Mouse (Mus musculus) heart, embryonic 15.5 days (tissue): Measurements from ENCODE around the gene Mboat2. TPM values are rescaled to one million over a fixed set of nuclear protein-coding genes. Genes with fewer than 3 reads are reported as not detected.

Source experiments
- ATAC-seq: fragments of 200-750 bp; cut with Nextera tagmentation; replicated peaks from 2 replicates; pipeline ENCODE4 v1.8.0; 2017; ENCODE audit warnings: low read depth, moderate TSS enrichment; ENCODE audit not compliant: insufficient number of reproducible peaks, insufficient read depth, low FRiP score
- H3K27ac ChIP-seq: fragments of 300-500 bp; sonication (generic); 2 replicates; pipeline ENCODE4 v1.5.1; 2015; ENCODE audit warnings: mild to moderate bottlenecking, inconsistent platforms
- H3K27me3 ChIP-seq: fragments of 300-500 bp; sonication (generic); 2 replicates; pipeline ENCODE4 v1.6.1; 2015; ENCODE audit warnings: inconsistent platforms
- H3K36me3 ChIP-seq: fragments of 300-500 bp; sonication (generic); 2 replicates; pipeline ENCODE4 v1.6.1; 2015; ENCODE audit warnings: mild to moderate bottlenecking, inconsistent platforms
- H3K4me1 ChIP-seq: fragments of 300-500 bp; sonication (generic); replicated peaks from 2 replicates; pipeline ENCODE4 v1.6.1; 2015; ENCODE audit warnings: inconsistent platforms
- H3K4me2 ChIP-seq: fragments of 300-500 bp; sonication (generic); 2 replicates; pipeline ENCODE4 v1.6.1; 2015; ENCODE audit warnings: inconsistent platforms, mild to moderate bottlenecking, moderate library complexity
- H3K4me3 ChIP-seq: fragments of 300-500 bp; sonication (generic); 2 replicates; pipeline ENCODE4 v1.5.1; 2015; ENCODE audit warnings: mild to moderate bottlenecking, inconsistent platforms
- H3K9ac ChIP-seq: fragments of 300-500 bp; sonication (generic); 2 replicates; pipeline ENCODE4 v1.6.1; 2015; ENCODE audit warnings: mild to moderate bottlenecking, inconsistent platforms
- H3K9me3 ChIP-seq: fragments of 300-500 bp; sonication (generic); replicated peaks from 2 replicates; pipeline ENCODE4 v1.6.1; 2016; ENCODE audit warnings: inconsistent platforms
- WGBS: fragments of 180-500 bp; shearing (Covaris S2); methylation state at CpG from one replicate; pipeline ENCODE4 v1.1.7; 2015; ENCODE audit warnings: mixed read lengths; 5-methylcytosine and 5-hydroxymethylcytosine counted together
- polyA plus RNA-seq: library from polyadenylated mRNA; unstranded; fragments of >200 nt; fragmentation: Nextera tagmentation; extraction: Ambion mirVana; gene quantifications from 2 replicates; pipeline ENCODE4 v1.2.1, GENCODE M21; 2015

Mboat2 gene
- polyA plus RNA-seq, 1 experiment from 2014 or later, result 29.0 TPM

- Histone ChIP-seq H3K9me3 (no peaks in the 10 kb centered on the region), H3K4me3 (no peak overlapping the region), H3K27me3 (no peaks in the 10 kb centered on the region), H3K36me3 (peaks cover 6% of the 10 kb centered on the region; the same call in 1 of the 2 replicates), H3K4me1 (peaks cover 8% of the 10 kb centered on the region), H3K4me2 (no peak overlapping the region), H3K27ac (no peak overlapping the region), H3K9ac (no peak overlapping the region)
- WGBS, result 97% methylated on average over 5 of the region's 5 CpGs
- ATAC-seq, result no peak
Observed at GRCm38 (mm10) chr12:24902736-24903135, 72.1 kb downstream of the Mboat2 start.

DNA sequence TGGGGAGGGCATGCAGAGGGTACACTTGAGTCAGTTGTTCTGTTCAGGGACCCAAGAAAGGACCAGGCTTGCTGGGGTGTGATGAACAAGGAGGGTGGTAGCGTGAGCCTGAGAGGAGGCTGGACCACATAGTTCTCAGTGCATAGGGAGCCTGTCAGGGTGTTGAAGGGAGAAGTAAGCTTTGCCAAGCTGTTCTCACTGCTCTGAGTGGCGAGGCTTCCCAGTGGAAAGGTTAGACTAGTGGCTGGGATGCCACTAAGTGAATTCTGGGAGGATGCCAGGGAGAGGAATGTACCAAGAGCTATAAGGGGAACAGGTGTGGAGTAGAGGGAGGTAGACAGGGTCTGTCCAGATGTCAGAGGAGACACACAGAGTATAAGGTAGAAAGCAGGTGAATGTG, 77.2 kb downstream of the Mboat2 start:
- H3K36me3 ChIP-seq, result no peaks in the 10 kb centered on the region
- peaks cover 34% of the 10 kb centered on the region for H3K4me1 ChIP-seq
- H3K27me3 ChIP-seq, result no peaks in the 10 kb centered on the region
- H3K9ac ChIP-seq, result no peak overlapping the region
- peak; percentile 67; the same call in 1 of the 2 replicates for ATAC-seq
- 58% methylated on average over 2 of the region's 2 CpGs for WGBS
- no peaks in the 10 kb centered on the region for H3K9me3 ChIP-seq
- no peak overlapping the region for H3K4me2 ChIP-seq
- H3K27ac ChIP-seq, result no peak overlapping the region
- no peak overlapping the region for H3K4me3 ChIP-seq

DNA sequence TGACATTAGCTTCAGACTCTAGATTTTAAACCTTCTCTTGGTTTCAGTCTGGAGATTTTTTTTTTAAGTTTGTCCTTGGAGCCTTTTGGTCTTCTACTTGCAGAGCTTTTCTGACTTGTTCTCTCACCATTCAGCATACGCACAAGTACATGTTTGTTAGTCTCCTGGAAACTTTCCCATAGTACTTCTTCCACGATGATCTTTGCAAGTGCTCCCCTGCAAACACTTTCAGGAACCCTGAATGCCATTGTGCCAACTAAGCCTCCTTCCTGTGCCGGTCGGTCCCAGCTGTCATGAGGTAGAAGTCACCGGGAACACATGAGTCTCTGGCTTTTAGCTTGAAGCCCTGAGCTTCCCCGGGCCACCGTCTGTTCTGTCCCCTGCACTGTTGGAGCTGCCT, 79.0 kb downstream of the Mboat2 start:
- Histone ChIP-seq H3K9me3 (no peaks in the 10 kb centered on the region), H3K4me3 (no peak overlapping the region), H3K4me2 (no peak overlapping the region), H3K4me1 (peaks cover 39% of the 10 kb centered on the region), H3K27me3 (no peaks in the 10 kb centered on the region), H3K27ac (peak overlapping the region; percentile 60), H3K36me3 (no peaks in the 10 kb centered on the region), H3K9ac (no peak overlapping the region)
- 49% methylated on average over 7 of the region's 7 CpGs for WGBS
- ATAC-seq, result no peak

DNA sequence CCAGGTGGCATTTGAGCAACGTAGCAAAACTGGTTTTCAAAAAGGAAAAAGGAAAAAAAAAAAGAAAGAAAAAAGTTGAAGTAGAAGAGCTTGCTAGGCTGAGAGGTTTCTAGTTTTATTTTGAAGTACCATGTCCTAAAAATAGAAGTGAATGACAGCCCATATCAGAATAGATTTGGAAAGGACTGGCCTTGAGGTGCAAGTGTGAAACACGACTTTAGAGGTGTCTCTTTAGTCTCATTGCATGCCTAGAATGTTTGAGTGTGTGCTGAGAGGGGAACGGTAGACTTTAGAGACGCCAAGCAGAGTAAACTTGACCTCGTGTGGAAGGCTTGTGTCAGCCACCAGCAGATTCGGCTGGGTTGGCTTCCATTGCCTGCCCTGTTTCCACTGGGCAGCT, 81.5 kb downstream of the Mboat2 start:
- ATAC-seq, result no peak; the same call in 1 of the 2 replicates
- 0 out of 2 replicates have a peak overlapping the region, but pooled peaks have one; percentile 14 for H3K9ac ChIP-seq
- H3K36me3 ChIP-seq, result no peaks in the 10 kb centered on the region
- H3K4me3 ChIP-seq, result no peak overlapping the region
- H3K4me1 ChIP-seq, result peaks cover 37% of the 10 kb centered on the region
- WGBS, result 27% methylated on average over 6 of the region's 6 CpGs
- H3K27me3 ChIP-seq, result no peaks in the 10 kb centered on the region
- H3K27ac ChIP-seq, result peak overlapping the region; percentile 90
- no peaks in the 10 kb centered on the region for H3K9me3 ChIP-seq
- H3K4me2 ChIP-seq, result peak overlapping the region; percentile 34

- Histone ChIP-seq H3K4me3 (no peak overlapping the region), H3K4me1 (peaks cover 34% of the 10 kb centered on the region), H3K27me3 (no peaks in the 10 kb centered on the region), H3K9ac (no peak overlapping the region), H3K36me3 (no peaks in the 10 kb centered on the region; the same call in 1 of the 2 replicates), H3K9me3 (no peaks in the 10 kb centered on the region), H3K4me2 (peak overlapping the region; percentile 34; the same call in 1 of the 2 replicates), H3K27ac (peak overlapping the region; percentile 90)
- WGBS, result 92% methylated on average over 1 of the region's 1 CpGs
- no peak for ATAC-seq
Observed at GRCm38 (mm10) chr12:24912876-24913275, 82.2 kb downstream of the Mboat2 start.

DNA sequence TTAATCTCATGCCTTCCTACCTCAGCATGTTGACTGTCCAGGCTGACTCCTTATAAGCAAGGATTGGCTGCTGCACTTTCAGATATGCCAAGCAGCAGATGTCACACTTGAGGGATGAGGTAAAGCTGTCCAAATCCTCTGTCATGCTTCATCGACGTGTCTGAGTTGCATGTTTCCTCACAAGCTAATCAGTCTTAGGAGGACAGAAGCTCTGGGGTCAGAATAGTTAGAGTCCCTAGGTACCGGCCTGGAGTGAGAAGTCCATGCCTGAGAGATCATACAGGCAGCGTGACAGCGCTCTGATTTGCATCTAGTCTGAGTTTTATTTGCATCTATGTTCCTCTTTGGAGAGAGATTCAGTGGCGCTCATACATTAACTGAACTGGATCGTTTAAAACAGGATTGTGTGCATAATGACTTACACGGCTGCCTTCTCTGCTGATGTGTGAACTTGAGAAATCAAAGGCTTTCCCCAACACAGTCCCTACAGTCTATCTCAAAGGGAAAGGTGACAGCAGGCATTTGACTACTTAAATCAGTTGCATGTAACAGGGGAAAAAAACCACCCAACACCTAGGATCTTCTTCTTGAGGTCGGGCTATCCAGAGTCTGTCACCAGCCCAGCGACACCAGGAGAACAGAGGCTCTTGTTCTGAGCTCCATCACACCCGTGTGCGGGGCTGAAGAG, 88.0 kb downstream of the Mboat2 start:
- ATAC-seq, result no peak
- peaks cover 4% of the 10 kb centered on the region for H3K4me1 ChIP-seq
- no peaks in the 10 kb centered on the region for H3K27me3 ChIP-seq
- no peak overlapping the region for H3K4me2 ChIP-seq
- H3K9me3 ChIP-seq, result no peaks in the 10 kb centered on the region
- no peak overlapping the region for H3K9ac ChIP-seq
- no peak overlapping the region for H3K27ac ChIP-seq
- no peaks in the 10 kb centered on the region; the same call in 1 of the 2 replicates for H3K36me3 ChIP-seq
- no peak overlapping the region for H3K4me3 ChIP-seq
- 71% methylated on average over 12 of the region's 12 CpGs for WGBS

DNA sequence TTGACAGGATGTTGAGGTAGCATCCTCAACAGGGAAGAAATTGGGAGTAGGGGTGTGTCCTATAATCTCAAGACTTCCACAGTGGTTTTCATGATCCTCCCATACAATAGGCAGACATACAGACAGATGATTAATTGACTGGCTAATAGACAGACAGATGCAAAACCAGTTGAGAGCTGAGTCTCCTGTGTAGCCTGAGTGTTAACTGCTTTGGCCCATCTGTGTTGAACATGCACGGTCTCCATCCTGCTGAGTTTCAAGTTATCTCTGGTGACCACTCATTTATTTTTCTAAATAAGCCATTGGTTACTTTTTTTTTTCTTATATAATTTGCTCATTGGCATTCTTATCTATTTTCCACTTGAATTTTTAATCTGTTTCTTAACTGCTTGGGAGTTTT, 90.2 kb downstream of the Mboat2 start:
- H3K4me3 ChIP-seq, result no peak overlapping the region
- WGBS, result 88% methylated on average over 1 of the region's 1 CpGs
- no peaks in the 10 kb centered on the region; the same call in 1 of the 2 replicates for H3K36me3 ChIP-seq
- no peak overlapping the region for H3K27ac ChIP-seq
- no peak overlapping the region for H3K9ac ChIP-seq
- ATAC-seq, result no peak
- H3K27me3 ChIP-seq, result no peaks in the 10 kb centered on the region
- peaks cover 21% of the 10 kb centered on the region for H3K4me1 ChIP-seq
- no peaks in the 10 kb centered on the region for H3K9me3 ChIP-seq
- H3K4me2 ChIP-seq, result no peak overlapping the region

DNA sequence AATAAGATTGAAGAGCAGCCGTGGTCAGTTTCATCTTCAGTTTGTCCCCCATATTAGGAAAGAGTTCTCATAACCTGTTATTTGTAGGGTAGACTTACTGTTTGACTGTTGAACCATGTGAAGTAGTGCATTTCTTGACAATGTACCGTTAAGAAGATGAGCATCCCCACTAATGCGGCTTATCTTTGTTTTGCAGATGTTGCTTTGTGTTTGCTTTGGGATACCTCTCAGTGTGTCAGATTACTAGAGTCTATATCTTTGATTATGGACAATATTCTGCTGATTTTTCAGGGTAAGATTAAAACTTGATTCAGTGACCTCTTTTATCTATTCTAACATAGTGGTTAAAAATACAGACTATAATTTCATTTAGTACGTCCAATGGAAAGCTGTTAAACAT, 93.3 kb downstream of the Mboat2 start:
- Histone ChIP-seq H3K9ac (no peak overlapping the region), H3K9me3 (no peaks in the 10 kb centered on the region), H3K27me3 (no peaks in the 10 kb centered on the region), H3K27ac (no peak overlapping the region), H3K4me3 (no peak overlapping the region), H3K36me3 (no peaks in the 10 kb centered on the region), H3K4me1 (peaks cover 35% of the 10 kb centered on the region), H3K4me2 (no peak overlapping the region)
- WGBS, result 53% methylated on average over 4 of the region's 4 CpGs
- ATAC-seq, result no peak

DNA sequence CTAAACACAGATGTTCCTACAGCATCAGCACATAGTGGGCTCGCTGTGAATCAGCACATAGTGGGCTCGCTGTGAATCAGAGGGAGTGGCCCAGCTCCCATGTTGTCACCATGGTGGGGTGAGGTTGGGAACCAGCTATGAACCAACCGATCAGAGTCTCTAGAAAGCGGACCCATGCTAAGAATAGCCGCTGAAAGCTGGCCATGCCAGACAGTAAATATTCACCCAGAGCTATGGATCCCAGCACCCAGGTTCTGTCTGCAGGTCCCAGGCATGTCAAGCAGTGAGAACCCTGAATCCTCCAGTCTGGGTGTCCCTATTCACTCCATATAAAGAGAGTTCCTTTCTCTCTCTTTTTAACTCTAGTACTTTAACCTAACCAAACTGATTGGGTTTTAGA, 94.6 kb downstream of the Mboat2 start:
- Histone ChIP-seq H3K36me3 (no peaks in the 10 kb centered on the region), H3K9ac (no peak overlapping the region), H3K9me3 (no peaks in the 10 kb centered on the region), H3K27ac (no peak overlapping the region), H3K4me1 (peaks cover 36% of the 10 kb centered on the region), H3K4me3 (no peak overlapping the region), H3K27me3 (no peaks in the 10 kb centered on the region), H3K4me2 (no peak overlapping the region)
- ATAC-seq, result no peak
- 66% methylated on average over 5 of the region's 5 CpGs for WGBS

- Histone ChIP-seq H3K36me3 (no peaks in the 10 kb centered on the region), H3K27ac (no peak overlapping the region), H3K4me2 (no peak overlapping the region), H3K27me3 (no peaks in the 10 kb centered on the region), H3K9me3 (no peaks in the 10 kb centered on the region), H3K4me3 (no peak overlapping the region), H3K9ac (no peak overlapping the region), H3K4me1 (peaks cover 39% of the 10 kb centered on the region)
- 47% methylated on average over 4 of the region's 4 CpGs for WGBS
- no peak for ATAC-seq
Observed at GRCm38 (mm10) chr12:24925684-24926083, 95.0 kb downstream of the Mboat2 start.

- no peak overlapping the region for H3K4me3 ChIP-seq
- no peaks in the 10 kb centered on the region for H3K36me3 ChIP-seq
- H3K4me2 ChIP-seq, result no peak overlapping the region
- no peaks in the 10 kb centered on the region for H3K9me3 ChIP-seq
- peaks cover 43% of the 10 kb centered on the region for H3K4me1 ChIP-seq
- H3K27me3 ChIP-seq, result no peaks in the 10 kb centered on the region
- H3K27ac ChIP-seq, result peak overlapping the region; percentile 62
- no peak overlapping the region for H3K9ac ChIP-seq
- WGBS, result 56% methylated on average over 18 of the region's 18 CpGs
- ATAC-seq, result peak; percentile 28; the same call in 1 of the 2 replicates
Observed at GRCm38 (mm10) chr12:24928051-24928748, 97.5 kb downstream of the Mboat2 start.
